In genomic region chr3:27588604-27589003, GRCm38 (mm10) we compare ENCODE assay signal across 22 mouse cellular contexts.
A peak's percentile ranks its signal among the peaks of the same experiment; 100 is the strongest.
DNase-seq lines count a peak whose midpoint lies in the region; ATAC-seq and TF ChIP-seq lines count a peak whose summit lies in the region.
"Had no signal": no experiment of that assay in that cellular context is flagged by ENCODE, and none has a peak within 500 bp of the region (broad histone marks: within the 10 kb centered on the region; RNA-seq: fewer than 3 reads in every experiment).

No protein-coding gene starts in this region.

- no peak overlapping the region for H3K9ac ChIP-seq in liver, postnatal 0 days (replicated peaks)
- H3K9ac ChIP-seq in lung, postnatal 0 days (replicated peaks; ENCODE audit: low read depth), result no peak overlapping the region
- H3K9ac ChIP-seq in forebrain, embryonic 11.5 days (ENCODE audit: low read length), result no peak overlapping the region
- H3K9ac ChIP-seq: embryonic facial prominence, embryonic 15.5 days; forebrain, embryonic 15.5 days; heart, embryonic 15.5 days had no signal

- H3K27ac ChIP-seq in liver, postnatal 0 days (ENCODE audit: low read depth), result no peak overlapping the region
- H3K27ac ChIP-seq in lung, postnatal 0 days (ENCODE audit: low read length), result no peak overlapping the region
- no peak overlapping the region for H3K27ac ChIP-seq in forebrain, embryonic 11.5 days (ENCODE audit: low read depth, low read length)
- H3K27ac ChIP-seq: embryonic facial prominence, embryonic 15.5 days; forebrain, embryonic 10.5 days; forebrain, embryonic 15.5 days; heart, embryonic 10.5 days; heart, embryonic 15.5 days had no signal

- H3K4me1 ChIP-seq in liver, postnatal 0 days (ENCODE audit: insufficient read depth), result peaks cover 21% of the 10 kb centered on the region
- peaks cover 39% of the 10 kb centered on the region for H3K4me1 ChIP-seq in E14TG2a.4 (replicated peaks; ENCODE audit: low read depth, low read length)
- H3K4me1 ChIP-seq in lung, postnatal 0 days (ENCODE audit: insufficient read depth, low read depth, low read length), result peaks cover 11% of the 10 kb centered on the region
- 0 out of 2 replicates have a peak, but pooled peaks cover 2% of the 10 kb centered on the region for H3K4me1 ChIP-seq in forebrain, embryonic 11.5 days (replicated peaks; ENCODE audit: control insufficient read depth, insufficient read depth, low read length)

- H3K27me3 ChIP-seq in liver, postnatal 0 days (ENCODE audit: insufficient read depth, low read length), result no peaks in the 10 kb centered on the region
- no peaks in the 10 kb centered on the region for H3K27me3 ChIP-seq in E14TG2a.4 (ENCODE audit: insufficient read depth, low read length)
- no peaks in the 10 kb centered on the region for H3K27me3 ChIP-seq in lung, postnatal 0 days (replicated peaks; ENCODE audit: insufficient read depth, low read length)
- no peaks in the 10 kb centered on the region for H3K27me3 ChIP-seq in forebrain, embryonic 11.5 days (ENCODE audit: control insufficient read depth, insufficient read depth, low read length)
- H3K27me3 ChIP-seq: CH12.LX; embryonic facial prominence, embryonic 15.5 days; forebrain, embryonic 15.5 days; heart, embryonic 15.5 days had no signal

- no peak for TF ChIP-seq EP300 in liver, postnatal 0 days (IDR thresholded peaks at IDR 0.05; ENCODE audit: low read depth)
- TF ChIP-seq EP300 in lung, postnatal 0 days (IDR thresholded peaks at IDR 0.05), result no peak

- H3K36me3 ChIP-seq in liver, postnatal 0 days (replicated peaks; ENCODE audit: insufficient read depth, low read length), result peaks cover 8% of the 10 kb centered on the region
- no peaks in the 10 kb centered on the region; the same call in 1 of the 2 replicates for H3K36me3 ChIP-seq in E14TG2a.4 (ENCODE audit: insufficient read depth, low read length)
- H3K36me3 ChIP-seq in lung, postnatal 0 days (ENCODE audit: insufficient read depth, low read length), result no peaks in the 10 kb centered on the region
- H3K36me3 ChIP-seq in forebrain, embryonic 11.5 days (ENCODE audit: control insufficient read depth, insufficient read depth, low read length), result no peaks in the 10 kb centered on the region
- H3K36me3 ChIP-seq: forebrain, embryonic 15.5 days; G1E; heart, embryonic 15.5 days had no signal

- H3K9me3 ChIP-seq in liver, postnatal 0 days (ENCODE audit: low read length), result no peaks in the 10 kb centered on the region
- H3K9me3 ChIP-seq in E14TG2a.4 (ENCODE audit: low read length), result no peaks in the 10 kb centered on the region
- H3K9me3 ChIP-seq in lung, postnatal 0 days (ENCODE audit: low read length), result no peaks in the 10 kb centered on the region
- no peaks in the 10 kb centered on the region for H3K9me3 ChIP-seq in forebrain, embryonic 11.5 days (ENCODE audit: control insufficient read depth, low read length)
- H3K9me3 ChIP-seq: embryonic facial prominence, embryonic 15.5 days; forebrain, embryonic 10.5 days; forebrain, embryonic 15.5 days; G1E; heart, embryonic 10.5 days; heart, embryonic 15.5 days had no signal

- no peak overlapping the region for H3K4me2 ChIP-seq in liver, postnatal 0 days (ENCODE audit: low read depth, low read length)
- no peak overlapping the region for H3K4me2 ChIP-seq in lung, postnatal 0 days (replicated peaks; ENCODE audit: low read depth, low read length)
- H3K4me2 ChIP-seq in forebrain, embryonic 11.5 days (ENCODE audit: low read depth, low read length, severe bottlenecking), result no peak overlapping the region
- H3K4me2 ChIP-seq: embryonic facial prominence, embryonic 15.5 days; forebrain, embryonic 15.5 days; heart, embryonic 15.5 days had no signal

- TF ChIP-seq CTCF in liver, postnatal 0 days (IDR thresholded peaks at IDR 0.05; ENCODE audit: low read depth), result no peak
- TF ChIP-seq CTCF in E14TG2a.4 (conservative IDR thresholded peaks at IDR 0.05; ENCODE audit: low read length), result no peak
- TF ChIP-seq CTCF in lung, postnatal 0 days (IDR thresholded peaks at IDR 0.05), result no peak

- WGBS in liver, postnatal 0 days (ENCODE audit: insufficient replicate concordance), result 73% methylated on average over 11 of the region's 11 CpGs
- 68% methylated on average over 11 of the region's 11 CpGs for WGBS in lung, postnatal 0 days
- WGBS in forebrain, embryonic 11.5 days, result 91% methylated on average over 11 of the region's 11 CpGs

- no peak overlapping the region for H3K4me3 ChIP-seq in liver, postnatal 0 days (ENCODE audit: low read depth, low read length)
- peak overlapping the region; percentile 65 for H3K4me3 ChIP-seq in E14TG2a.4 (replicated peaks; ENCODE audit: low read length)
- no peak overlapping the region for H3K4me3 ChIP-seq in lung, postnatal 0 days (ENCODE audit: low read depth, low read length)
- no peak overlapping the region for H3K4me3 ChIP-seq in forebrain, embryonic 11.5 days (ENCODE audit: low read depth, low read length)
- H3K4me3 ChIP-seq: embryonic facial prominence, embryonic 15.5 days; erythroblast, embryonic 14.5 days; forebrain, embryonic 10.5 days; forebrain, embryonic 15.5 days; heart, embryonic 10.5 days; heart, embryonic 15.5 days had no signal

- peak; percentile 33 for ATAC-seq in liver, postnatal 0 days
- ATAC-seq in lung, postnatal 0 days, result peak; percentile 51
- ATAC-seq in forebrain, embryonic 11.5 days (replicated peaks; ENCODE audit: low FRiP score), result no peak
- ATAC-seq: forebrain, embryonic 15.5 days; hindbrain, embryonic 16.5 days; inflammation-experienced regulatory T-cells, adult 6 months had no signal

- DNase-seq in liver, postnatal 0 days, result no peak
- DNase-seq in liver (no peak), R1 (ENCODE audit: low read depth, low spot score) (peak; percentile 31)
- peak; percentile 79 for DNase-seq in lung, postnatal 0 days (ENCODE audit: low spot score)
- no peak for DNase-seq in kidney, postnatal 14 days
- DNase-seq in forebrain, embryonic 11.5 days (ENCODE audit: low spot score), result no peak
- no peak for DNase-seq in right cerebral cortex, postnatal 25 days
- DNase-seq: adrenal gland, postnatal 25 days; cerebellum, postnatal 10 days; gastrocnemius, postnatal 36 days; heart, postnatal 14 days had no signal

Comparison
In these comparisons a context has a peak if more than half of its experiments do, and no peak if none do; other contexts are left out.
1. DNase-seq: peak in R1 (single experiment) and lung, postnatal 0 days (single experiment); none in liver, postnatal 0 days (single experiment), liver (single experiment), kidney, postnatal 14 days (single experiment), forebrain, embryonic 11.5 days (single experiment) and right cerebral cortex, postnatal 25 days (single experiment).